Mouse (Mus musculus): Measurements from ENCODE around the gene Eya2.

DNA sequence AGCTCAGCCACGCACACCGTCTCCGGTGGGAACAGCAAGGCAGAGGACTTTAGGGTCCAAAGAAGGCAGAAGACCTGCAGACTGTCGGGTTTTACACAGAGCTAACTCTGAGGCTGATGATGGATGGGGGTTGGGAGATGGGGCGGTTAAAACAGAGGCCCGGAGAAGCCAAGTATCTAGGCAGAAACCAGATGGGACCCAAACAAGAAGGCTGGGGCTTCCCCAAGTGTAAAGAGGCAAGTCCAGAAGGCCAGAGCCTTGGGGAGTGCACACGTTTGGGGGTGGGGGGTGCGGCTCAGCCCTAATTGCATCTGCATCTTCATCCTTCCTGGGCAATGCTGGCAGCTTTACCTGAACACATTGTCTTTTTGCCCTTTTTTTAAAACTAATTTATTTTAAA is 218.1 kb downstream of the Eya2 start:
- no peak for TF ChIP-seq CTCF (IDR thresholded peaks at IDR 0.05; ENCODE audit: low read depth, low read length)
- no peak for TF ChIP-seq TAL1 (conservative IDR thresholded peaks at IDR 0.05; ENCODE audit: low read depth, low read length)
- TF ChIP-seq GATA2 (IDR thresholded peaks at IDR 0.05; ENCODE audit: borderline replicate concordance, low read depth, low read length): no peak
- TF ChIP-seq GATA1 (IDR thresholded peaks at IDR 0.05; ENCODE audit: borderline replicate concordance, low read length): no peak

All from G1E (cell line).